Mouse (Mus musculus) liver, embryonic 14.5 days (tissue): Measurements from ENCODE around the gene Btbd9.

ENCODE experiments used
- CTCF ChIP-seq: IDR thresholded peaks from 2 replicates; pipeline ENCODE4 v1.5.1; 2016; ENCODE audit warnings: antibody characterized with exemption, low read depth, control low read depth
- EP300 ChIP-seq: IDR thresholded peaks from 2 replicates; pipeline ENCODE4 v1.6.1; 2016; ENCODE audit warnings: antibody characterized with exemption, low read depth

- TF ChIP-seq EP300 (no peak), CTCF (no peak)
Observed at GRCm38 (mm10) chr17:30272769-30273168, 303.5 kb downstream of the Btbd9 start.
